Mouse (Mus musculus) forebrain, postnatal 0 days (tissue): Measurements from ENCODE around the gene Anapc10. TPM values are rescaled to one million over a fixed set of nuclear protein-coding genes. Genes with fewer than 3 reads are reported as not detected.

Experiments
- ATAC-seq: fragments of 200-750 bp; cut with Nextera tagmentation; 2 replicates; pipeline ENCODE4 v1.8.0; 2017; ENCODE audit warnings: mild to moderate bottlenecking, moderate library complexity
- DNase-seq: peaks from one replicate; pipeline ENCODE4 v3.0.0-alpha.2; 2015
- H3K27ac ChIP-seq: fragments of 300-500 bp; sonication (generic); 2 replicates; pipeline ENCODE4 v1.5.1; 2014; ENCODE audit warnings: low read depth, mild to moderate bottlenecking, antibody characterized with exemption, low read length, moderate library complexity, mixed read lengths
- H3K27me3 ChIP-seq: fragments of 300-500 bp; sonication (generic); 2 replicates; pipeline ENCODE4 v1.6.1; 2014; ENCODE audit warnings: mild to moderate bottlenecking, low read length, mixed read lengths; ENCODE audit not compliant: insufficient read depth
- H3K36me3 ChIP-seq: fragments of 300-500 bp; sonication (generic); 2 replicates; pipeline ENCODE4 v1.6.1; 2014; ENCODE audit warnings: mild to moderate bottlenecking, moderate library complexity; ENCODE audit not compliant: insufficient read depth
- H3K4me1 ChIP-seq: fragments of 300-500 bp; sonication (generic); 2 replicates; pipeline ENCODE4 v1.6.1; 2014; ENCODE audit warnings: antibody characterized with exemption; ENCODE audit not compliant: insufficient read depth
- H3K4me2 ChIP-seq: fragments of 300-500 bp; sonication (generic); 2 replicates; pipeline ENCODE4 v1.6.1; 2014; ENCODE audit warnings: low read depth, mild to moderate bottlenecking, moderate library complexity
- H3K4me3 ChIP-seq: fragments of 300-500 bp; sonication (generic); 2 replicates; pipeline ENCODE4 v1.5.1; 2014; ENCODE audit warnings: low read depth, low read length, mixed read lengths
- H3K9ac ChIP-seq: fragments of 300-500 bp; sonication (generic); 2 replicates; pipeline ENCODE4 v1.6.1; 2014; ENCODE audit warnings: mild to moderate bottlenecking
- H3K9me3 ChIP-seq: fragments of 300-500 bp; sonication (generic); 2 replicates; pipeline ENCODE4 v1.6.1; 2016; ENCODE audit warnings: low read length
- CTCF ChIP-seq: sonication (generic); IDR thresholded peaks from 2 replicates; pipeline ENCODE4 v1.5.1; 2016; ENCODE audit warnings: antibody characterized with exemption, control low read depth, low read depth
- WGBS: fragments of 180-500 bp; shearing (Covaris S2); extraction: QIAGEN DNeasy Blood & Tissue Kit; methylation state at CpG from one replicate; pipeline ENCODE4 v1.1.7; 2014; 5-methylcytosine and 5-hydroxymethylcytosine counted together
- polyA plus RNA-seq: library from polyadenylated mRNA; unstranded; fragments of >200 nt; fragmentation: Nextera tagmentation; extraction: Ambion mirVana; gene quantifications from 2 replicates; pipeline ENCODE4 v1.2.1, GENCODE M21; 2015
- total RNA-seq: library from RNA; depleted of rRNA; stranded (reverse); fragments of >200 nt; gene quantifications from 2 replicates; pipeline ENCODE4 v1.2.3, GENCODE M21; 2014

Gene Anapc10
- total and polyA plus RNA-seq, 2 experiments from 2014 or later = 9.6 to 38.6 TPM

- no peak for TF ChIP-seq CTCF
- H3K9me3 ChIP-seq = no peaks in the 10 kb centered on the region
- no peak overlapping the region for H3K9ac ChIP-seq
- 74% methylated on average over 2 of the region's 2 CpGs for WGBS
- H3K4me3 ChIP-seq = no peak overlapping the region
- DNase-seq (no peak), ATAC-seq (no peak)
- H3K27ac ChIP-seq = no peak overlapping the region
- no peaks in the 10 kb centered on the region for H3K4me1 ChIP-seq
- no peak overlapping the region for H3K4me2 ChIP-seq
- no peaks in the 10 kb centered on the region for H3K27me3 ChIP-seq
- peaks cover 43% of the 10 kb centered on the region for H3K36me3 ChIP-seq
Measured at GRCm38 (mm10) chr8:79692531-79692930, 19.1 kb upstream of the Anapc10 start.

- TF ChIP-seq CTCF = no peak
- H3K9ac ChIP-seq = no peak overlapping the region
- ATAC-seq (no peak), DNase-seq (no peak)
- H3K27ac ChIP-seq = no peak overlapping the region
- no peaks in the 10 kb centered on the region for H3K9me3 ChIP-seq
- peaks cover 43% of the 10 kb centered on the region for H3K36me3 ChIP-seq
- H3K4me1 ChIP-seq = no peaks in the 10 kb centered on the region
- 98% methylated on average over 3 of the region's 3 CpGs for WGBS
- no peak overlapping the region for H3K4me3 ChIP-seq
- H3K27me3 ChIP-seq = no peaks in the 10 kb centered on the region
- no peak overlapping the region for H3K4me2 ChIP-seq
Measured at GRCm38 (mm10) chr8:79706687-79707086, 4.9 kb upstream of the Anapc10 start.

GRCm38 (mm10) chr8:79712676-79713075, 1.1 kb downstream of the Anapc10 start:
- Histone ChIP-seq H3K9ac (no peak overlapping the region), H3K27me3 (no peaks in the 10 kb centered on the region), H3K9me3 (no peaks in the 10 kb centered on the region), H3K4me1 (no peaks in the 10 kb centered on the region), H3K36me3 (peaks cover 18% of the 10 kb centered on the region), H3K4me3 (no peak overlapping the region), H3K27ac (no peak overlapping the region), H3K4me2 (peak overlapping the region; percentile 51)
- no peak for TF ChIP-seq CTCF
- DNase-seq = no peak
- 58% methylated on average over 5 of the region's 6 CpGs for WGBS
- ATAC-seq = no peak

- ATAC-seq (no peak), DNase-seq (no peak)
- Histone ChIP-seq H3K9ac (no peak overlapping the region), H3K27ac (no peak overlapping the region), H3K27me3 (no peaks in the 10 kb centered on the region), H3K4me2 (no peak overlapping the region), H3K9me3 (no peaks in the 10 kb centered on the region), H3K4me1 (no peaks in the 10 kb centered on the region), H3K36me3 (peaks cover 36% of the 10 kb centered on the region), H3K4me3 (no peak overlapping the region)
- no peak for TF ChIP-seq CTCF
Measured at GRCm38 (mm10) chr8:79721537-79721936, 9.9 kb downstream of the Anapc10 start.

- no peak overlapping the region for H3K9ac ChIP-seq
- H3K4me2 ChIP-seq = no peak overlapping the region
- no peaks in the 10 kb centered on the region for H3K27me3 ChIP-seq
- no peak overlapping the region for H3K27ac ChIP-seq
- peaks cover 24% of the 10 kb centered on the region for H3K36me3 ChIP-seq
- no peak for DNase-seq
- TF ChIP-seq CTCF = no peak
- no peak for ATAC-seq
- no peaks in the 10 kb centered on the region for H3K4me1 ChIP-seq
- H3K9me3 ChIP-seq = no peaks in the 10 kb centered on the region
- H3K4me3 ChIP-seq = no peak overlapping the region
Measured at GRCm38 (mm10) chr8:79723308-79723707, 11.7 kb downstream of the Anapc10 start.

GRCm38 (mm10) chr8:79724589-79724988, 13.0 kb downstream of the Anapc10 start:
- Histone ChIP-seq H3K36me3 (peaks cover 27% of the 10 kb centered on the region), H3K9me3 (no peaks in the 10 kb centered on the region), H3K27ac (no peak overlapping the region), H3K4me2 (no peak overlapping the region), H3K9ac (no peak overlapping the region), H3K4me3 (no peak overlapping the region), H3K27me3 (no peaks in the 10 kb centered on the region), H3K4me1 (no peaks in the 10 kb centered on the region)
- no peak for ATAC-seq
- WGBS = 55% methylated on average over 3 of the region's 3 CpGs
- TF ChIP-seq CTCF = no peak
- DNase-seq = no peak

GRCm38 (mm10) chr8:79727900-79728299, 16.3 kb downstream of the Anapc10 start:
- TF ChIP-seq CTCF = peak; percentile 38
- Histone ChIP-seq H3K4me2 (no peak overlapping the region), H3K4me3 (no peak overlapping the region), H3K27ac (no peak overlapping the region), H3K4me1 (no peaks in the 10 kb centered on the region), H3K9ac (no peak overlapping the region), H3K9me3 (no peaks in the 10 kb centered on the region), H3K27me3 (no peaks in the 10 kb centered on the region), H3K36me3 (peaks cover 20% of the 10 kb centered on the region)
- DNase-seq (no peak), ATAC-seq (no peak)
- 98% methylated on average over 1 of the region's 1 CpGs for WGBS

- peak; percentile 80 for DNase-seq
- 9% methylated on average over 2 of the region's 2 CpGs for WGBS
- H3K9ac ChIP-seq = no peak overlapping the region
- H3K4me2 ChIP-seq = no peak overlapping the region
- no peaks in the 10 kb centered on the region for H3K9me3 ChIP-seq
- H3K4me1 ChIP-seq = no peaks in the 10 kb centered on the region
- TF ChIP-seq CTCF = peak; percentile 90
- H3K27ac ChIP-seq = no peak overlapping the region
- no peak overlapping the region for H3K4me3 ChIP-seq
- peak; percentile 88 for ATAC-seq
- H3K36me3 ChIP-seq = peaks cover 19% of the 10 kb centered on the region
- H3K27me3 ChIP-seq = no peaks in the 10 kb centered on the region
Measured at GRCm38 (mm10) chr8:79734304-79734703, 22.7 kb downstream of the Anapc10 start.
